Mouse (Mus musculus) testis, adult 2 months (tissue): ENCODE measurements around the gene Anp32b. TPM values are rescaled to one million over a fixed set of nuclear protein-coding genes. Genes with fewer than 3 reads are reported as not detected.

Source experiments
- H3K27ac ChIP-seq: fragments of 200-500 bp; 2 replicates; pipeline ENCODE4 v1.5.1; 2012; ENCODE audit warnings: low read depth, low read length; ENCODE audit not compliant: control insufficient read depth, insufficient read depth
- H3K27me3 ChIP-seq: fragments of 200-500 bp; 2 replicates; pipeline ENCODE4 v1.6.1; 2012; ENCODE audit warnings: mild to moderate bottlenecking, low read length, moderate library complexity; ENCODE audit not compliant: control insufficient read depth, insufficient read depth
- H3K36me3 ChIP-seq: fragments of 200-500 bp; 2 replicates; pipeline ENCODE4 v1.6.1; 2012; ENCODE audit warnings: mild to moderate bottlenecking, low read length; ENCODE audit not compliant: control insufficient read depth, insufficient read depth
- H3K4me1 ChIP-seq: fragments of 200-500 bp; 2 replicates; pipeline ENCODE4 v1.6.1; 2012; ENCODE audit warnings: low read length; ENCODE audit not compliant: control insufficient read depth, insufficient read depth
- H3K4me3 ChIP-seq: fragments of 200-500 bp; 2 replicates; pipeline ENCODE4 v1.5.1; 2012; ENCODE audit warnings: low read depth, mild to moderate bottlenecking, low read length, moderate library complexity, mixed read lengths; ENCODE audit not compliant: control insufficient read depth
- CTCF ChIP-seq: fragments of 200-500 bp; IDR thresholded peaks from 2 replicates; pipeline ENCODE4 v1.5.1; 2012; ENCODE audit warnings: low read depth, mild to moderate bottlenecking, inconsistent platforms, low read length, moderate library complexity; ENCODE audit not compliant: control insufficient read depth, insufficient read depth, insufficient replicate concordance
- POLR2A ChIP-seq: fragments of 200-500 bp; IDR thresholded peaks from 2 replicates; pipeline ENCODE4 v1.6.1; 2012; ENCODE audit warnings: low read depth, mild to moderate bottlenecking, inconsistent platforms, low read length, moderate library complexity; ENCODE audit not compliant: control insufficient read depth
- polyA plus RNA-seq: library from polyadenylated mRNA; depleted of rRNA; stranded (reverse); fragments of >200 nt; gene quantifications from 2 replicates; pipeline ENCODE4 v1.2.3, GENCODE M21; 2012; rRNA removed

The Anp32b gene
- polyA plus RNA-seq, 1 experiment: 11.6 TPM

DNA sequence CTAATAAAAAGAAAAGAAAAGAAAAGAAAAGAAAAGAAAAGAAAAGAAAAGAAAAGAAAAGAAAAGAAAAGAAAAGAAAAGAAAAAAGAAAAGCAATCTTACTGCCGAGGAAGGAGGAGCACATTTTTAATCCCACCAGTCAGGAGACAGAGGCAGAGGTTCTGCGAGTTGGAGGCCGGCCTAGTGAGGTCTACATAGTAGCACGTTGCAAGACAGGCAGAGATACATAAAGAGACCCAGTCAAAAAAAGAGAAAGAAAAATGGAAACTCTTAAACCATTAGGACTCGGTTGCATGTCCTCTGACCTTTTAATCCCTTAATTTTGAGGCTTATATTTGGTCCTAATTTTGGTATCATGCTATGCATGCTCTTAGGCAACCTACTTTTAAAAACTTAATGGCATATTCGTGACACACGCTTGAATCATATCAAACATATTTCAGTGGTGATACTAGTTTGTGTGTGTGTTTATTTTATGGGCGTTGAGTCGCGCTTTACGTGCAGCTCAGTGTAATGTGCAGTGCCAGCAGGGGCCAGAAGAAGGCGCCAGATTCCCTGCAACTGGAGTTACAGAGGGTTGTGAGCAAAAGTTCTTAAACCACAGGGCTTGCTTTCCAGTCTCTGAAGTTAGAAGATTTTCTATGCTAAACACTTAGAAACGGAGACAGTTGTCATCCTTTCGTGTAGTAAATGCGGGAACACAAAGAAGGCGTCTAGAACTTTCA lies 57.2 kb downstream of the Anp32b start:
- TF ChIP-seq POLR2A (no peak), CTCF (peak; percentile 79; the same call in 1 of the 2 replicates)
- Histone ChIP-seq H3K27ac (no peak overlapping the region), H3K4me1 (peaks cover 7% of the 10 kb centered on the region), H3K36me3 (no peaks in the 10 kb centered on the region), H3K27me3 (no peaks in the 10 kb centered on the region), H3K4me3 (peak overlapping the region; percentile 43)

DNA sequence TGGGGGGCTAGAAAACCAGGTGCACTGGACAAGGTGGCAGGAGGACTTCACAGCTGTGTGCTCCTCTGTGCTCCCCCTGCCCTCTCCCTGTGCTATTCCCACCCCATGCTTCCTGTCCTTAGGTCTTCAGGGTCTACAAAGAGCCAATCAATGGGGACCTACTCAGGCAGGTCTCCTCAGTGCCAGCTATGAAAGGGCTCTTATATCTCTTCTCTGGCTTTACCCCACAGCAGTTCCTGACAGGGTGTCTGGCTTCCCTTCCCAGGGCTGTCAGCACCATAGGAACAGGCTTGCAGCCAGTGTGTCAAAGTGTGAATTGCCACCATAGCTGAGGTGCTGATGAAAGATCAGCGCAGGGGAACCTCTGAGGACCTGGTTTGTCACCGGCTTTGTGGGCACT lies 69.8 kb downstream of the Anp32b start:
- no peak overlapping the region for H3K27ac ChIP-seq
- no peaks in the 10 kb centered on the region for H3K4me1 ChIP-seq
- H3K36me3 ChIP-seq: no peaks in the 10 kb centered on the region
- H3K4me3 ChIP-seq: no peak overlapping the region
- TF ChIP-seq POLR2A (no peak), CTCF (no peak)
- no peaks in the 10 kb centered on the region for H3K27me3 ChIP-seq

DNA sequence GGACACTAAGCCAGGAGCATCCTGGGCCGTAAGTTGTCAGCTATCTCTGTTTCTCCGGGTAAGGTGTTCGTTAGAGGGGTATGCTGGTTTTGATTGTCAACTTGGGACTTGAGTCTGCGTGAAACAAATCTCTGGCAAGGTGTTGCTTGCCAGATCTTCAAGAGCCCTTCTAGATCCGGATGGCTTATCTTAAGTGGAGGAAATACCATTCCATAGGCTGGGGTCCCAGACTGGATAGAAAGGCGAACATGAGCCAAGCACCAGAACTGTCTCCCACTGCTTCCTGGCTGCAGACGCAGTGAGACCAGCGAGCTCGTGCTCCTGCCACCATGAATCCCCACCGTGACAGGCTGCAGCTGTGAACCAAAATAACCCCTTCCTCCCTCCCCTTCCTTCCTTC lies 70.8 kb downstream of the Anp32b start:
- no peaks in the 10 kb centered on the region for H3K36me3 ChIP-seq
- H3K4me3 ChIP-seq: no peak overlapping the region
- H3K27ac ChIP-seq: no peak overlapping the region
- TF ChIP-seq POLR2A (no peak), CTCF (no peak)
- no peaks in the 10 kb centered on the region for H3K27me3 ChIP-seq
- no peaks in the 10 kb centered on the region for H3K4me1 ChIP-seq

Other genes with a start within 250 kb of the Anp32b start
- 0.04 TPM in 1 of 2 replicates, not detected in the other for gene Foxe1, start 107.3 kb upstream of the Anp32b start, polyA plus RNA-seq
- gene Trmo, start 61.5 kb upstream of the Anp32b start, polyA plus RNA-seq: 12.1 and 12.2 TPM in 2 replicates
- 54.7 and 57.4 TPM in 2 replicates for gene Hemgn, start 37.4 kb upstream of the Anp32b start, polyA plus RNA-seq
- gene Nans, start 38.3 kb downstream of the Anp32b start, polyA plus RNA-seq: 9.5 and 10.7 TPM in 2 replicates
- gene Trim14, start 85.2 kb downstream of the Anp32b start, polyA plus RNA-seq: 6.4 and 6.6 TPM in 2 replicates
- 139 and 175 TPM in 2 replicates for gene Coro2a, start 151.3 kb downstream of the Anp32b start, polyA plus RNA-seq
- gene Tbc1d2, start 199.3 kb downstream of the Anp32b start, polyA plus RNA-seq: 6.9 and 10.7 TPM in 2 replicates